Mouse (Mus musculus) hindbrain, embryonic 12.5 days (tissue): ENCODE measurements around the gene Chrne. TPM values are rescaled to one million over a fixed set of nuclear protein-coding genes. Genes with fewer than 3 reads are reported as not detected.

Experiments used
- ATAC-seq: fragments of 200-750 bp; cut with Nextera tagmentation; 2 replicates; pipeline ENCODE4 v1.8.0; 2017; ENCODE audit warnings: moderate TSS enrichment; ENCODE audit not compliant: low FRiP score
- H3K27ac ChIP-seq: fragments of 300-500 bp; sonication (generic); 2 replicates; pipeline ENCODE4 v1.5.1; 2016; ENCODE audit warnings: mild to moderate bottlenecking
- H3K27me3 ChIP-seq: fragments of 300-500 bp; sonication (generic); 2 replicates; pipeline ENCODE4 v1.6.1; 2016; ENCODE audit warnings: mild to moderate bottlenecking
- H3K36me3 ChIP-seq: fragments of 300-500 bp; sonication (generic); 2 replicates; pipeline ENCODE4 v1.6.1; 2016; ENCODE audit warnings: mild to moderate bottlenecking
- H3K4me1 ChIP-seq: fragments of 300-500 bp; sonication (generic); 2 replicates; pipeline ENCODE4 v1.6.1; 2016
- H3K4me2 ChIP-seq: fragments of 300-500 bp; sonication (generic); replicated peaks from 2 replicates; pipeline ENCODE4 v1.6.1; 2016; ENCODE audit warnings: mild to moderate bottlenecking
- H3K4me3 ChIP-seq: fragments of 300-500 bp; sonication (generic); 2 replicates; pipeline ENCODE4 v1.5.1; 2016; ENCODE audit warnings: mild to moderate bottlenecking
- H3K9ac ChIP-seq: fragments of 300-500 bp; sonication (generic); 2 replicates; pipeline ENCODE4 v1.6.1; 2016; ENCODE audit warnings: mild to moderate bottlenecking, moderate library complexity
- H3K9me3 ChIP-seq: fragments of 300-500 bp; sonication (generic); replicated peaks from 2 replicates; pipeline ENCODE4 v1.6.1; 2016; ENCODE audit warnings: mild to moderate bottlenecking
- WGBS: fragments of 180-500 bp; shearing (Covaris S2); methylation state at CpG from one replicate; pipeline ENCODE4 v1.1.7; 2016; 5-methylcytosine and 5-hydroxymethylcytosine counted together
- polyA plus RNA-seq: library from polyadenylated mRNA; unstranded; fragments of >200 nt; fragmentation: Nextera tagmentation; extraction: Ambion mirVana; gene quantifications from 2 replicates; pipeline ENCODE4 v1.2.1, GENCODE M21; 2016

Gene Chrne
- polyA plus RNA-seq, 1 experiment from 2014 or later, result not detected

- H3K9ac ChIP-seq, result peak overlapping the region; percentile 92
- H3K4me1 ChIP-seq, result peaks cover 38% of the 10 kb centered on the region
- no peak for ATAC-seq
- H3K27me3 ChIP-seq, result no peaks in the 10 kb centered on the region
- peaks cover 21% of the 10 kb centered on the region for H3K36me3 ChIP-seq
- peak overlapping the region; percentile 98 for H3K4me2 ChIP-seq
- H3K4me3 ChIP-seq, result peak overlapping the region; percentile 99
- peak overlapping the region; percentile 98 for H3K27ac ChIP-seq
- H3K9me3 ChIP-seq, result no peaks in the 10 kb centered on the region
- WGBS, result 7% methylated on average over 16 of the region's 16 CpGs
Observed at GRCm38 (mm10) chr11:70656456-70656927, 37.5 kb upstream of the Chrne start.

DNA sequence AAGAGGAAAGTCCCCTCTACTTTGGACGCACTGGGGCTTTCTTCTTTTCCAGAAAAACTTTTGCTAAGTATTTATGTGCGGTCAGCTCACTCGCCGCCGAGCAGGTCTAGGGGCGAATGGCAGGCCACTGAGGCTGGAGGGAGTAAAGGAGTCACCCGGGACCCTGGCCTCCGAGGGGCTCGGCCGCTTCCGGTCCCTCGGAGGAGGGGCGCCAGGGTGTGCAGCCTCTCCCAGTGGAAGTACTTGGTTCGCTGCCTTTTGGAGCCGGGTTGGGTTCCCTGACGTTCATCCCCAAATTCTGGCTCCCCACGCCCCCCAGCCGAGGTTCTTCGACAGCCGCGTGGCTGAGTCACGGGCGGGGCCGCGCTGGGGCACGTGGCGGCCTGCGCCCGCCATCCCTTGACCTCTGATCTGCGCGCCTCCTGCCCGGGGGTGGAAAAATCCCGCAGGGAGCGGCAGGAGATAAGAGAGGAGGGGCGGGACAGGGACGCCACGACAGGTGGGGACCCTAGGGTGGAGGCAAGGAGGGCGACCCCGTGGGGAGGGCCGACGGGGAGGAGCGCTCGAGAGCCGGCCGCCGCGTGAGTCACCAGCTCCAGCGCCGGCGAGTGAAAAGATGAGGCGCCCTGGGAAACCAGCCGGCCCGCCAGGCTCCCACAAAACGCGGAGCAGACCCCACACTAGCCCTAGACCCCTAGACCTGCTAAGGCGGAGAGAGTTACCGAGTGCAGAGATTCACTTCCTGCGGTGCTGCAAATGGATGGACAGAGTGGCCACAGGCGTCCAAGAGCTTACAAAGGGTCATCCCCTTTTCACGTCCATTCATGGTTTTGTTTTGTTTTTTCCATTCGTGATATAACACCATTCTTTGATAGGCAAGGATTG is 36.8 kb upstream of the Chrne start:
- no peaks in the 10 kb centered on the region for H3K9me3 ChIP-seq
- peaks cover 41% of the 10 kb centered on the region for H3K4me1 ChIP-seq
- H3K4me2 ChIP-seq, result peak overlapping the region; percentile 98
- peak overlapping the region; percentile 99 for H3K4me3 ChIP-seq
- H3K9ac ChIP-seq, result peak overlapping the region; percentile 92
- H3K27me3 ChIP-seq, result no peaks in the 10 kb centered on the region
- H3K27ac ChIP-seq, result peak overlapping the region; percentile 98
- peaks cover 26% of the 10 kb centered on the region for H3K36me3 ChIP-seq
- ATAC-seq, result no peak
- under 1% methylated on average over 61 of the region's 61 CpGs for WGBS

DNA sequence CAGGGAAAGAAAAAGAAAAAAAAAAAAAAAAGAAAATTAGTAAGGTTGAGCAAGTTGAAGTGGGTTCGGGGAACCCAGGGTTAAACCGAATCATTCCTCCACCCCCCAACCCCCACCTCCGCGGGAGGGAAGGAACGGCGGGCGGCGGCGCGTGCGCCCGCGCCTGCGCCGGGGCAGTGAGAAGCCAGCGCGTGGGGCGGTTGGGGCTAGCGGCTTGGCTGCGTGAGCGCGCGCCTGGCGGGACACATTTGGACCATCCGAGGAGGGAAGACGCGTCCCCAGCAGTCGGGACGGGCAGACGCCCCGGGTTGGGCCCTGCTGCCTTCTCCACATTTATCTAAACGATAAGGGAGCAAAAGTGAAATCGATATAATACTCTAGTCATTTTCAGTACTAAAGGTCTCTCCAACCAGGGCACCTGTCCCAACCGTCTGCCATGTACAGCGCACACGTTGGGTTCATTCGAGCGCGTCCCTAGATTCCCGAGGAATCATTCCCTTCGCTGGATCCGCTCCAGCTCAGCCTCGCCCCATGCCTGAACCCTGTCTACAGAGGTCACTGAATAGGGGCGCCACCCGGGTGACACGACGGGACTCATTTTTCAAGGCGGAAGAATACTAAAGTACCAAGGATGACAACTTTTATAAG is 36.0 kb upstream of the Chrne start:
- Histone ChIP-seq H3K36me3 (peaks cover 28% of the 10 kb centered on the region), H3K9ac (peak overlapping the region; percentile 92), H3K4me3 (peak overlapping the region; percentile 99), H3K4me2 (peak overlapping the region; percentile 98), H3K27ac (peak overlapping the region; percentile 98), H3K9me3 (no peaks in the 10 kb centered on the region), H3K4me1 (peaks cover 43% of the 10 kb centered on the region), H3K27me3 (no peaks in the 10 kb centered on the region)
- under 1% methylated on average over 48 of the region's 48 CpGs for WGBS
- ATAC-seq, result peak; percentile 64

DNA sequence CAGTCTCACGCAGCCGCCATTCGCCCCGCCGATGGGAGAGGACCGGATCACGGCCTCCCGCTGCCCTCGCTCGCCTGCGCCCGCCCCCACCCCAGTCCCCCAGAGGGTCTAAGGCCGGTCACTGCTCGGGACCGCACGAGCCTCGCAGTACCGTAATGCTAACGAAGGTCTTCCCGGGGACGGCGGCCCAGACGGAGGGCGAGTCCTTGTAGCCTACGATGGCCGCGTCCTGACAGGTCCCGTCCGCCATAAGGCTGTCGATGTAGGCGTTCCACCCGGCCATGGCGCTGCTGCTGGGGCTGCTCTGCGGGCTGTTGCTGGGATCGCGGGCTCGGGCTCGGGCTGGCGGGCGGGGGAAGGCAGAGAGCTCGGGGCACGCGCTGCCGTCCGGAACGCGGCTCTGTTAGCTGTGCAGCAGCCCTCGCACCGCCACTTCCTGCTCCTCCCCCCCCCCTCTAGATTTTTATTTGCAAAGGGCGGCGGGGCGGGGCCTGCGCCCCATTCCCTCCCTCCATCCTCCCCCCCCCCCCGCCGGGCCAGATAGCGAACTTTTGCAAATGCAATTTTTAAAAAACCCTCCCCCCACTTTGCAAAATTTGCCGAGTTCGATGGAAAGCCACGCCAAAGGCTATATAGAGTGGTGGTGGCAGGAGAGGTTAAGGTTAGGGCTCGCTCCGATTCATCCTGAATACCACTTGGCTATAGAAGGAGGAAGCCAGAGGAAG is 35.3 kb upstream of the Chrne start, which contains the start of gene Pfn1:
Gene Pfn1 (minus strand): TSS at position 447 of the 725 bp plus-strand sequence.
- H3K36me3 ChIP-seq, result peaks cover 32% of the 10 kb centered on the region
- peaks cover 44% of the 10 kb centered on the region for H3K4me1 ChIP-seq
- H3K27me3 ChIP-seq, result no peaks in the 10 kb centered on the region
- H3K27ac ChIP-seq, result peak within 1 kb of the TSS; percentile 98
- H3K9ac ChIP-seq, result peak within 1 kb of the TSS; percentile 92
- peak within 1 kb of the TSS; percentile 98 for H3K4me2 ChIP-seq
- H3K9me3 ChIP-seq, result no peaks in the 10 kb centered on the region
- H3K4me3 ChIP-seq, result peak within 1 kb of the TSS; percentile 99
- WGBS, result under 1% methylated on average over 51 of the region's 61 CpGs
- peak; percentile 51 for ATAC-seq

DNA sequence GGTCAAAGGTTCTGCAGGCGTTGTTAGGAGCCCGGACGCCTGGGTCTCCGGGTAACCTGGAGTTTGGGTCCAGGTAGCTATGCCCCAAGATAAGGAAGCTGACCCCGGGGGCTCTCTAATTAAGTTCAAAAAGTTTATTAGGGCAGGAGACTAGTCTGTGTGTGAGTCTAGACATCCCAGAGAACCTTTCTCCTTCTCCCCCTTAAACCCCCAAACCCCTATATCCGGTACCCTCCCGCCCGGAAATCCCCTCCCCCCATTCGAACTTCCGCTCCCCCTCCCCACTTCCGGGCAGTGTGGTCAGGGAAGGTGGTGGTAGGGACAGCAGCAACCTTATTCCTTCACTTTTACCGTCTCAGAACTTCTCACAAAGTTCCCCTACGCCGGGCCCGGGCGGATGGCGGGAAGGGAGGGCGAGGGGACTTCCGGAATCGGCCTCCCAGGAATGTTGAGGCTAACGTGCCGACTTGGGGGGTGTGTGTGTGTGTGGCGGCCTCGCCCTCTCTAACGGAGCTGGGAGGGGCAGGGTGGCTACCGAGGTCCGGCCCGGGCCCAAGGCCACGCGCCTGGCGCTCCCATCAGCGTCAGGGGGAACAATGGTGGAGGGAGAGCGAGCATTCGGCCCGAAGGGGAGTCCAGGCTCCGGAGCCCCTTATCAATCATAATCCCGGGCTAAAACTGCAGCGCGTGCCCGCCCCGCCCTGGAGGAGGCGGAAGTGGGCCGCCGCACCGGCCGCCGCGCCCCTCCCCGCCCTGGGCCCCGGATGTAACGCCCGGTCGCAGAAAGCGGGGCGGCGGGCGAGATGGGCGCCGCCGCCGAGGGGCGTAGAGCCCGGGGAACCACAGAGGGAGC is 34.6 kb upstream of the Chrne start:
- peaks cover 52% of the 10 kb centered on the region for H3K4me1 ChIP-seq
- WGBS, result under 1% methylated on average over 55 of the region's 63 CpGs
- H3K9me3 ChIP-seq, result no peaks in the 10 kb centered on the region

DNA sequence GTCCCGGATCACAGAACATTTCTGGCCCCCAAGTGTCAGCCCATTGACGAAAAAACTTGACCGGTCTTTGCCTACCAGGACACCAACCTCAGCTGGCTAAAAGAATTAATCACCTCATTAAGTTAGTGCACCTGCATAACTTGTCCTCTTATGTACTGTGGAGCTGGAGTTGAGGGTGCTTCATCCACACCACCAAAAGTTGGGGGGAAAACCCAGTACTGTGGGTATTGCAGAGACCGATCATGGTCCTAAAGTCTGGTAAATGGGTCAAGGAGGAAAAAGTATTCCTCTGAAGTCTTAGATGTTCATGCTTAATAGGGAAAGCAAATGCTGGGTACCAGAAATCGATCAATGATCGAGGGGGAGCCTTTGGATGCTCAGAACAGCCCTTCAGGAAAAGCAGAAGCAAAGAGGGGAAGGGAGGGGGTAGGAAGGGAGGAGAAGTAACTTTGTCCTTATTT is 33.9 kb upstream of the Chrne start:
- peaks cover 57% of the 10 kb centered on the region for H3K4me1 ChIP-seq
- no peak for ATAC-seq
- peak overlapping the region; percentile 98 for H3K4me2 ChIP-seq

More for the DNA sequence above, 34.6 kb upstream of the Chrne start:
- ATAC-seq, result peak; percentile 66
- Histone ChIP-seq H3K4me3 (peak overlapping the region; percentile 99), H3K36me3 (peaks cover 37% of the 10 kb centered on the region), H3K9ac (peak overlapping the region; percentile 92), H3K4me2 (peak overlapping the region; percentile 98), H3K27me3 (no peaks in the 10 kb centered on the region), H3K27ac (peak overlapping the region; percentile 98)

DNA sequence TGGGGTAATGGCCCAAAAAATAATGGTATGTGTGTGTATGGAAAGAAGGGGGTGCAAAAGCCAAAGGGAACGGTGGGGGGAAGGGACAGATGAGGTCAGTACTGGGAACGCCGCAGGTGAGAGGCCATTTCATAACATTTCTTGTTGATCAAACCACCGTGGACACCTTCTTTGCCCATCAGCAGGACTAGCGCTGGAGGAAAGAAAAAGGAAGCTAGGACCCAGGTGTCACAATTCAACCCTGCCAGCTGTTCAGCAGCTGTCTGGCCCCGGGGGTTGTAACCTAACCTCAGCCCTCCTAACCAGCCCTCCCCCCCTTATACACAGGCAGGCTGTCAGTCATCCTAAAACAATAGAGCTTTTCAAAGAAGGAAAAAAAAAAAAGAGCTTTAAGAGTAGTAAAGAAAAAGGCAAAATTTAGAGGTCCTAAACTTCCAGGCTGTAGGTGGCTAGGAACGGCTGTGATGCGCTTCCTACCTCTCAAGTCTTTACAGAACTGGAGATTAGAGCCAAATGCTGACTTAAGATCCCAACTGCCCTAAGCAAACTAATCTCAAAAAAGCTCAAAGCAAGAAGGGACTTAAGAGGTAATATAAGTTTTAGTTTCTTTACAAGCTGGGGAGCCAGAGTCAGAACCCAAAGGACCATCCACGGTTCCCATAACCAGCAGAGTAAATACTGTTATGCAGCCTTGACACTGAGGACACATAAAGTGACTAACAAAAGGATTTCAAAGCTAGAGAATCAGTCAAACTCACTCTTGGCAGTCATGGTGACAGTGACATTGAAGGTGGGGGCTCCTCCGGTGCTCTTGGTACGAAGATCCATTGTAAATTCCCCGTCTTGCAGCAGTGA is 33.2 kb upstream of the Chrne start:
- H3K36me3 ChIP-seq, result peaks cover 37% of the 10 kb centered on the region
- WGBS, result 58% methylated on average over 12 of the region's 12 CpGs
- 0 out of 2 replicates have a peak overlapping the region, but pooled peaks have one; percentile 98 for H3K27ac ChIP-seq
- peak overlapping the region; percentile 99 for H3K4me3 ChIP-seq
- no peaks in the 10 kb centered on the region for H3K9me3 ChIP-seq
- peaks cover 58% of the 10 kb centered on the region for H3K4me1 ChIP-seq
- peak overlapping the region; percentile 98 for H3K4me2 ChIP-seq
- no peak for ATAC-seq
- no peaks in the 10 kb centered on the region for H3K27me3 ChIP-seq
- peak overlapping the region; percentile 92 for H3K9ac ChIP-seq

More for the DNA sequence above, 33.9 kb upstream of the Chrne start:
- Histone ChIP-seq H3K27me3 (no peaks in the 10 kb centered on the region), H3K9me3 (no peaks in the 10 kb centered on the region), H3K9ac (peak overlapping the region; percentile 92), H3K36me3 (peaks cover 37% of the 10 kb centered on the region), H3K27ac (peak overlapping the region; percentile 98), H3K4me3 (peak overlapping the region; percentile 99)
- WGBS, result 59% methylated on average over 6 of the region's 6 CpGs

GRCm38 (mm10) chr11:70651391-70651790 is 32.4 kb upstream of the Chrne start:
- Histone ChIP-seq H3K9ac (no peak overlapping the region), H3K4me1 (peaks cover 50% of the 10 kb centered on the region), H3K36me3 (peaks cover 37% of the 10 kb centered on the region), H3K27ac (no peak overlapping the region), H3K4me3 (no peak overlapping the region), H3K4me2 (no peak overlapping the region), H3K9me3 (no peaks in the 10 kb centered on the region), H3K27me3 (no peaks in the 10 kb centered on the region)
- 90% methylated on average over 2 of the region's 2 CpGs for WGBS
- ATAC-seq, result no peak

GRCm38 (mm10) chr11:70650322-70651175 is 31.5 kb upstream of the Chrne start:
- H3K27ac ChIP-seq, result no peak overlapping the region
- no peaks in the 10 kb centered on the region for H3K9me3 ChIP-seq
- no peak for ATAC-seq
- H3K4me2 ChIP-seq, result no peak overlapping the region
- H3K4me1 ChIP-seq, result peaks cover 50% of the 10 kb centered on the region
- WGBS, result 81% methylated on average over 12 of the region's 12 CpGs
- H3K36me3 ChIP-seq, result peaks cover 39% of the 10 kb centered on the region
- no peak overlapping the region for H3K4me3 ChIP-seq
- H3K9ac ChIP-seq, result 0 out of 2 replicates have a peak overlapping the region, but pooled peaks have one; percentile 35
- H3K27me3 ChIP-seq, result no peaks in the 10 kb centered on the region
